Mouse (Mus musculus) ovary, postnatal 36 days (tissue): Measurements from ENCODE around the gene Qk.

Experiments
- DNase-seq: peaks from one replicate; pipeline ENCODE4 v3.0.0; 2022; ENCODE audit warnings: low spot score, mixed read lengths

Gene Qk

DNA sequence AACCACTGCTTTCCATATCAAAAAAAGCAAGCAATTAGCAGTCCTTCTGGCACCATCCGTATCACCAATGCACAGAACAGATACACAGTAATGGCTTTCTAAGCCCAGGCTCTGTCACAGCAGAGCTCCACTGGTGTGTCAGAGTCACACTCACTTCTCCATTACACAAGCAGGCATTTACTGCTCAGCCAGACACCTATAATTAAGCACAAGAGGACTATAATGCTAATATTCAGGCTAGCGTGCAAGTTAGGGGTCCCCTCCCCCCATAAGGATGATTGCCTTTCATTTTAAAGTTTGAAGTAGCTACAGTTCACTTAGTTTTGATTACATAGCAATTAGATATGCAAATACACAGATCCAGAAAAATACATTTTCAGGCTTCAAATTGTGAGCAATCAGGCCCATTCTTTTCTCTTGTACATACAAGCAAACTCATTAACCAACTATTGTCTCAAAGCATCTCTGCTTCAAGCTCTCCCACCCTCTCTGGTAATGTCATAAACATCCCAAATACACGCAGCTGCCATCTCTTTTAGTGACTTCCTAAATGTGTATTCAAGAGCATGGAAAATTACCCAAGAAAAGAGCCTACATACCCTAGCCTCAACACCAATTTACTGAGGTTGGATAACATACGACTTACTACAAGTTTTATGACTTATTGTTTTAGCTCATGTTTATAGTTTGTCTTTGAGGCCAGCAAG lies 68.2 kb downstream of the Qk start:
- no peak for DNase-seq

DNA sequence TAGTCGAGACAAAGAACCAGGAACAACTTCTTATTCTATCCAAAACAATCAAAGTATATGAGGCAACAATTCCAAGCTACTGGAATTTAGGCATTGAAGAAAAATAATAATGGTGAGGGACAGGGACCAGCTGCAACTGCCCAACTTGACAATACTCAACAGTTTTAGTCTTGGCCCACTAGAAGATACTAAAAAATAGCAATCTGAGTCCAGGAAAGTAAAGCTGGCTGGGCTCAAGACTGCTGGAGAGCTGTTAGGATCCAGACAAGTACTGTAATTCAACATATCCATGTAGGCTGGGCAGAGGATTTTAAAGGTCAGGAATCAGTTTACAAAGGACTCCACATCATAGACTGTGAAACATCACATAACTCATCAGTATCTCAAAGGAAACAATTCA lies 79.6 kb downstream of the Qk start:
- DNase-seq: no peak

DNA sequence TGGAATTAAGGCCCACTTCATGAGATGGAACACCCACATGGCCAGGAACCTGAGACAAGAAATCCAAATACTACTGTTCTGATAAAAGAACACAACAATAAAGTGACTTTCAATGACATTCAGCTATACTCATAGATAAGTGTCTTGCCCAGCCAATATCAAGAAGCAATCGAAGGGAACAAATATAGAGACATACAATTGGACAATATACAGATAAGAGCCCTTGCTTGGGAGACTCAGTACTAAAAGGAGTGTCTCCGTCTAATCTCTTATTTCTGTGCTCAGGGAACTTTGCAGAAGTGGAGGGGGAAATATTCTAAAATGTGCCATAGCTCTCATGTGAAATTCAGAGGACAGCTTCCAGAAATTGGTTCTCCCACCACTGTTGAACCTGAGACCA lies 83.1 kb downstream of the Qk start:
- DNase-seq: no peak

DNA sequence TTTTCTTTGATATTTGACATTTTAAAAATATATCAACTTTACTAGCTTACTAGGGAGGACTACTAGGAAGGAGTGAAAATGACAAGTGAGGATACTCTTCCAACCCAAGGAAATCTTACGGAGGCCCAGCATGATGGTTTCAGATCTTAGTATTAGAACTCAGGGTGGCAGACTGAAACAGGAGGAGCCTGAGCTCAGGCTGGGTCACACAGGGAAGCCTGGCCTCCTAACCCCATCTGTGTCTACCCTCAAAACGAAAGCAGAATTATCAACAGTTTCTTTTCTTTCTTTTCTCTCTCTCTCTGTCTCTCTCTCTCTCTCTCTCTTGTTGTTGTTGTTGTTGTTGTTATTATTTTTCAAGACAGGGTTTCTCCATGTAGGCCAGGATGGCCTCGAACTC lies 87.2 kb downstream of the Qk start:
- DNase-seq: no peak

DNA sequence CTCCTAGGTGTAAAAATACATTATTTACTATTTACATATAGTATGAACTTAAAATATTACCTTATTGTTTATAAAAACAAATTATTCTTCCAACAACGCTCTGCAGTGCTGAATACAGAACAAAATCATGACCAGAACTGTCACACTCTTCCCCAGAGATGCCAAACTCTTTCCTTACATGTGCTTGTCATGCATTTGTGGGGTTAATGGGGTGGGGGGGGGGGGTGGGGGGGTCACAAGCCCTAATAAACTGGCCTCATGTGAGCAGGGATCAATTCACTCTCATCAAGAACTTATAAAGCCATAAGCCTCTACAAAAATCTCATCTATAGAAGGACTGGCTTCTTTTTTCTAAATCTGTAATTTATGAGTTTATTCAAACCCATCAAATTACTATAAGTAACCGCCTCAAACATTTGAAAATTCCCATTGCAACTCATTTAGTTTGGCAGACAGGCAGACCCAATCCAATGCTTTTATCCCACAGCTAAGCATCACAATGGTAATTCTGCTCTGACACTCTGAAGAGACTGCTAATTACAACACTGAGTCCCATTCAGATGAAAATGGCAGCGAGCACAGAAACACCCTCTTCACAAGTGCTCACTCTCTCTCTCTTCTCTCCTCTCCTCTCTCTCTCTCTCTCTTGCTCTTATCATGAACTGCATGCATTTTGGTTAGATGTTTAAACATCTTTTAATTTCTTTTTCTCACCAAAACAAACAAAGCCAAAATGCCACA lies 91.7 kb downstream of the Qk start:
- no peak for DNase-seq

GRCm38 (mm10) chr17:10216164-10216563 lies 103.5 kb downstream of the Qk start:
- DNase-seq: no peak

DNA sequence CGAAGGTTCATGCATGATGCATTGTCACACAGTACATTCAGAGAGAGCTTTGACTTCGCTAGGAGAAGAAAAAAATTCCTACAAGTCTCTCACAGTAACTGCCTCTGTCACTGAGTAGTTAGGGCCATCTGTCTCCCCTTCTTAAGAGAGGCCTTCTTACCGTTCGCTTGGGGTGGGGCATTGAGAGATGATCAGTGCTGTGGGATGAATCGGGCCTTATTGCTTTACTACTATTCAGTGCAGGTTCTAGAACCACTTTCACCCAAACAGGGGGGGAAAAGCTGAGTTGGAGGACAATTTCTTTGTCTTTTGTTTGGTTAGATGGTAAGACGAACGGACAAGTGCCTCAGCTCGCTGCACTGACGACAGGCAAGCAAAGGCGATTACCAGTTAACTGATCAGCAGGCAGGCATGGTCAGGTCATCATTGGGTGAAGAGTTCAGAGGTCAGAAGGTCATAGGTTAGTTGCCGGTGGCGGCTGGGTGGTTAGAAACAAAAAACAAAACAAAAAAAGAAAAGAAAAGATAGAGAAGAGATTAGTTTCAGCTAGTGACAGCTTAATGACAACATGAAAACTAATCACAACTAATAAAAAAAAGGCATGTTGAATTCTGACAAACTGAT lies 110.4 kb downstream of the Qk start:
- no peak for DNase-seq

DNA sequence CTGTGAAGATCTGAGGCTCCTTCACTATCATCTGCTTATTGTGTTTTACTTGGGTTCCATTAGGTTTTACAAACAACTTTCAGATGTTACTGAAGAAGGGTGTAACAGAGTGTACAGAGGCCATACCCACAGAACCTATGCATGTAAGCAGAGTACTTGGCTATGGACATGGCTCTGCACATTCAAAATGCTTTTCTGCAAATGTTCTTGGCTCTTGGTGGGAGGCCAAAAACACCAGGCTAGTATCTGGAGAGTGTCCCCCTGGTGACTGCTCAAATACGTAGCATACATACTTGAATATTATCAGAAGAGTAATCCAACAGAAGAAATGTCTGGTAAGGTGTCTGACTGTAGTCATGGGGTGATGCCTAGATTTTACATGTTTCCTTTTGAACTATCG lies 121.0 kb downstream of the Qk start:
- no peak for DNase-seq

DNA sequence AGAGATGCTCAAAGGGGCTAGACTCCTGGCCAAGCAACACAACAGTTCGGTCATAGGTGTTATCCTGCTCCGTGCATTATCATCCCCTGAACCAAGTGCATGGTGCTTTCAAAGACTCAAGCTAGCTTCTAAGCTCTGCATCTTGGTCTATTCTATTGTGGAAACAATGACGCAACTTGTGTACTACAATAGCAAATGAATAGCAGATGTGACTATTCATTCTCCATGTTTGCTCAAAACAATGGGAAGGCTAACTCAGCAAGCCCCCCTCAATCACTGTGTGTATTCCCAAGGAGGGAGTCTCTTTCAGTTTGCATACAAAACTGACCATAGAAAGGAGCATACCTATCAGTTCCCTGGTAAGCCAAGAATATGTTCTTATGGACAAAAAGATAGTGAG lies 121.4 kb downstream of the Qk start:
- DNase-seq: no peak

- DNase-seq: no peak
Observed at GRCm38 (mm10) chr17:10195703-10196102, 124.0 kb downstream of the Qk start.

GRCm38 (mm10) chr17:10190857-10191256 lies 128.8 kb downstream of the Qk start:
- no peak for DNase-seq

DNA sequence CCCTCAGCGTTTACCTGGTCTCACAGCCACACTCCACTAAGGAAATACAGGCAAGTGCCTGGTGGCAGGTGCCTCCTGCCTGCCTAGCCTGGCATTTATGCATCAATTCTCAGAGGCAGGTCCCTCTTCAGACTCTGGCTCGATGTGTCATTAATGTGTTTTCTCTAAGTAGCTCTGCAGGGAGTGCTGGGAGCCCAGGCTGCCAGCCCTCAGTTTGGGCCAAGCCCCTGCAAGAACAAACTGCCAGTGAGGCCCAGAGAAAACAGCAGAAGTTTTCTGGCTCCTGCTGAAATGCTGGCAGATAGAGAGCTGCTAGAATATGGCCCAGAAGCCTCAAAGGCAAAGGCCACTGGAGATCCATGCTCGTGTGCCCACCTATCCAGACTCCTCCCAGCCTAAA lies 131.2 kb downstream of the Qk start:
- no peak for DNase-seq

DNA sequence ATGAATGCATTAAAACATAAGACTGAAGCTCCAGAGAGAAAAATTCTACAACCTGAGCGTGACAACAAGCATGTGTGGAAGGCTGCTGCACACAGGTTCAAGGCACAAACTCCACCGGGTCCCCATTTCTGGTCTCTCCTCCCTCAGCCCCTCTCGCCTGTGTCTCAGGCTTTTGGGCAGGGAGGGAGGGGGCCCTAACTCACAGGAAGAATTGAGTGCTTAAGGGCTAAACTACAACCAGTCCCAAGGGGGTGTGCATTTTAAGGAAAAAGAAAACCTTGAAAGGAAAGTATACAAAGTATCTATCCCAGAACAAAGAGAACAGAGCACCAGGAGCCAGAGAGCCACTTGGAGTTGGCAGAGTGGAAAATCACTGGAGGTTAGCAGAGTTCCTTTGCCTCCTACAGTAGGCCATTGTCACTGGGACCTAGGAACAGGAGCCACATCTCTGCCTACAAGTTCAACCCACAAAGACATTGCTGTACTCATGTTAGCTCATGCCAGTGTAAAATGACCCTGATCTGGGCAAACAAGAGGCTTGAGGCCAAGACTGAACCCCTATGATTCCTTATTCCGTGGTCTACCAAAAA lies 132.1 kb downstream of the Qk start:
- no peak for DNase-seq

DNA sequence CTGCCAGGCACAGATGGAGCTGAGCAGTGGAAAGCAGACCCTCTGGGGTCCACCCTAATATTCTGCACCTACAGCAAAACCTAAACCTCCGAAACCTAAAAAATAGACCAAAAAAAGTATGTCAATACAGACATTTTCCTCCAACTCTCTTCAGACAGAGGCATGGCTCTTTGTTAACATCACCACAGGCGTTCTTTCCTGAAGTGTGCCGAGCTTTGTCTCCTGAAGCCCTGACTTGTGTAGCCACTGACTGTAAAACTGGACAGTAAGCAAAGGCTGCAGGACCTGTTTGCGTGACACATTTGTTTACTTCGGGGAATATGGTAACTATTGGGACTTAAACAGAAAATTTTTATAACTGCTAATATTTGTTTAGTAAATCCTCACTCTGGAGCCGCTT lies 137.9 kb downstream of the Qk start:
- no peak for DNase-seq

DNA sequence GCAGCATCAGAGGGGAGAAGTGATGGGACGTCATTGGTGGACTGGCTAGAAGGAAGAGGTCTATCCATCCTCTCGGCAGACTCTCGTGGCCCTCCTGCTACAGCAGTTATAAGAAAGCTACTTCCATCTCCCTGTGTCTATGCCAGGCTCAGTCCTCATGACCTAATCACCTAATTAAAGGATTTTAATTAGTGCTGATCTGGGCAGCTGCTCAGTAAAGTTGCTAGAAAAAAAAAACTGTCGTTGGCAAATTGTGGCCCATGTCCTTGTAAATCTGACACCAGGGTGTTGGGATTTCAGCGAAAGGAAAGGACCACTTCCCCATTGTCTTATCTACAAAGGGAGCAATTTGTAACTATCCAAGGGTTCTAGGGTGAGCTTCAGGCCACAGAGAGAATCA lies 142.6 kb downstream of the Qk start:
- DNase-seq: no peak

- DNase-seq: no peak
Observed at GRCm38 (mm10) chr17:10161258-10161657, 158.4 kb downstream of the Qk start.

DNA sequence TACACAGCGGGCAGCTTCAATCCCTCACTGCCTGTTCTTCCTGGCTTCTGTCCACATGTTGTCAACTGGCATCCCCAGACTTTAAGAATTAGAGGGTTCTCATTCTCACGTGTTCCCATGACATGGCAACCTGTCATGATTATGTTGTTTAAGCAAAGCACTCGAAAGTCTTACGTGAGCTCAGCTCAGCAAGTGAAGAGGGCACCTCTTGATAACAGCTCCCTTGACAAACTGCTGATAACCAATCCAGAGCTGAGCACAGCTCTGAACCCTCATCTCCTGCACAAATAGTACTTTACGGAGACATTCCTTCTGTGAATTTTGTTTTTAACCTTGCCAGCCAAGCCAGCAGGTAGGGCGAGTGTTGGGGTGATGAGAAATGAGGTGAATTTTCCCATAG lies 159.2 kb downstream of the Qk start:
- DNase-seq: no peak

- DNase-seq: no peak
Observed at GRCm38 (mm10) chr17:10152808-10153413, 166.7 kb downstream of the Qk start.
